In genomic region chr12:108292419-108292818, GRCm38 (mm10) we compare ENCODE assay signal across 7 mouse cellular contexts. TPM values are rescaled to one million over a fixed set of nuclear protein-coding genes. Genes with fewer than 3 reads are reported as not detected.
DNase-seq lines count a peak whose midpoint lies in the region; ATAC-seq and TF ChIP-seq lines count a peak whose summit lies in the region.

No protein-coding gene starts in this region.

- no peaks in the 10 kb centered on the region for H3K36me3 ChIP-seq in midbrain, embryonic 16.5 days (ENCODE audit: control insufficient read depth, insufficient read depth, low read length)

- intact Hi-C loops in left cerebral cortex, postnatal 4 days (cut with DNase I) = no loop called here
- intact Hi-C loops in left cerebral cortex, adult 2 months (cut with DNase I) = no loop called here

- H3K4me1 ChIP-seq in midbrain, embryonic 16.5 days (ENCODE audit: control insufficient read depth, insufficient read depth, low read length) = 0 out of 2 replicates have a peak, but pooled peaks cover 4% of the 10 kb centered on the region

- WGBS in midbrain, embryonic 16.5 days = 11% methylated on average over 9 of the region's 9 CpGs

- no peak overlapping the region for H3K9ac ChIP-seq in midbrain, embryonic 16.5 days (ENCODE audit: low read depth, low read length)

- no peaks in the 10 kb centered on the region for H3K9me3 ChIP-seq in midbrain, embryonic 16.5 days (replicated peaks; ENCODE audit: control insufficient read depth, low read length, poor library complexity, severe bottlenecking)

- no peak overlapping the region for H3K27ac ChIP-seq in left cerebral cortex, adult 2 months
- H3K27ac ChIP-seq in midbrain, embryonic 16.5 days (ENCODE audit: low read length) = no peak overlapping the region

- peak; percentile 60 for DNase-seq in left cerebral cortex, postnatal 4 days
- DNase-seq in left cerebral cortex, adult 2 months (ENCODE audit: extremely low spot score in 1 of 2, low spot score in 2 of 2) = no peak
- peak; percentile 64 for DNase-seq in embryo, embryonic 9.5 days (ENCODE audit: extremely low spot score)
- peak; percentile 12 for DNase-seq in induced T-regulatory cell, adult 2 months (ENCODE audit: low read depth)
- DNase-seq in layer of hippocampus, adult 18-20 months (ENCODE audit: low spot score in 2 of 2) = no peak
- DNase-seq in layer of hippocampus, adult 8-10 months (ENCODE audit: low spot score in 2 of 2) = no peak

- peak overlapping the region; percentile 44 for H3K4me2 ChIP-seq in midbrain, embryonic 16.5 days (ENCODE audit: low read length)

- H3K4me3 ChIP-seq in left cerebral cortex, adult 2 months = no peak overlapping the region
- H3K4me3 ChIP-seq in midbrain, embryonic 16.5 days (ENCODE audit: low read depth, low read length) = no peak overlapping the region

- no peak for TF ChIP-seq CTCF in left cerebral cortex, adult 2 months (IDR thresholded peaks at IDR 0.05)

- H3K27me3 ChIP-seq in midbrain, embryonic 16.5 days (ENCODE audit: control insufficient read depth, insufficient read depth, low read depth, low read length) = no peaks in the 10 kb centered on the region

- ATAC-seq in midbrain, embryonic 16.5 days = peak; percentile 80

RNA-seq across cellular contexts. Expression of gene Hhipl1, which starts 13.7 kb away (rescaled TPM):
- total RNA-seq in left cerebral cortex, postnatal 4 days (2021) = 1 to 10 TPM; 6.3 to 6.6 TPM
- 1 to 10 TPM; 7.1 to 7.4 TPM for total RNA-seq in left cerebral cortex, adult 2 months (2021)
- 2.7 and 2.9 TPM in 2 replicates for polyA plus RNA-seq in midbrain, embryonic 16.5 days (2015; fragmentation: Nextera tagmentation; extraction: Ambion mirVana)
- 1 to 10 TPM; 6.1 to 6.4 TPM for total RNA-seq in layer of hippocampus, adult 18-20 months (2021)
- 1 to 10 TPM; 5.6 to 8.5 (median 7.1) TPM for total RNA-seq in layer of hippocampus, adult 8-10 months (2022)

RNA-seq across cellular contexts. Expression of gene Ccdc85c, which starts 17.2 kb away (rescaled TPM):
- 10 to 100 TPM; 60.2 to 64.1 TPM for total RNA-seq in left cerebral cortex, postnatal 4 days (2021)
- total RNA-seq in left cerebral cortex, adult 2 months (2021) = 10 to 100 TPM; 73.7 to 79.3 TPM
- polyA plus RNA-seq in midbrain, embryonic 16.5 days (2015; fragmentation: Nextera tagmentation; extraction: Ambion mirVana) = 13.2 and 13.5 TPM in 2 replicates
- 10 to 100 TPM; 66.1 to 72.5 TPM for total RNA-seq in layer of hippocampus, adult 18-20 months (2021)
- 10 to 100 TPM; 56.3 to 67.6 (median 63.0) TPM for total RNA-seq in layer of hippocampus, adult 8-10 months (2022)

RNA-seq across cellular contexts. Expression of gene Cyp46a1, which starts 41.8 kb away (rescaled TPM):
- total RNA-seq in left cerebral cortex, postnatal 4 days (2021) = 10 to 100 TPM; 65.7 to 78.6 TPM
- 100 to 1,000 TPM; 270 to 290 TPM for total RNA-seq in left cerebral cortex, adult 2 months (2021)
- 28.1 and 36.2 TPM in 2 replicates for polyA plus RNA-seq in midbrain, embryonic 16.5 days (2015; fragmentation: Nextera tagmentation; extraction: Ambion mirVana)
- 100 to 1,000 TPM; 159 to 175 TPM for total RNA-seq in layer of hippocampus, adult 18-20 months (2021)
- 100 to 1,000 TPM; 162 to 181 (median 170) TPM for total RNA-seq in layer of hippocampus, adult 8-10 months (2022)

Comparison
In these comparisons a context has a peak if more than half of its experiments do, and no peak if none do; other contexts are left out.
1. DNase-seq: peak in left cerebral cortex, postnatal 4 days (single experiment), embryo, embryonic 9.5 days (single experiment) and induced T-regulatory cell, adult 2 months (single experiment); none in left cerebral cortex, adult 2 months (0 of 2), layer of hippocampus, adult 18-20 months (0 of 2) and layer of hippocampus, adult 8-10 months (0 of 2).